Mouse (Mus musculus): ENCODE results near the gene Adgrv1.

DNA sequence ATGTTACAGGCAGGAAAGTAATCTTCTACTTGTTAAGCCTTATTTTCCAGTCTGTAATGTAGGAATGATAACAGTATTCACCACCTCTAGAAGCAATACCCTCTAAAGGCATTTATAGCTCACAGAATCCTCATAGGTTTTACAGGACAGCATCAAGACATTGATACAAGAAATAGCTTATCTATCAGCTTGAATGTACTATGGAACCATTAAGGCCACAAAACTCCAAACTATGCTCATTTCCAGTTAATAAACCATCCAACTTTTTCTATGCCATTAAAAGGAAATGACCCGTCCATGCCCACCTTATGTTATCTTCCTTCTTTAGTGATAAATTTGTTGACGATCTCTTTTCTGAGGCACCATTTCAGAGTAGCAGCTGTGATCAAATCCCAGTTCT is 272.6 kb downstream of the Adgrv1 start:
- TF ChIP-seq EP300 (IDR thresholded peaks at IDR 0.05; ENCODE audit: low read depth) = no peak
- TF ChIP-seq CTCF (IDR thresholded peaks at IDR 0.05; ENCODE audit: low read depth) = no peak

All from liver, postnatal 0 days (tissue).